Mouse (Mus musculus) heart, postnatal 0 days (tissue): ENCODE results near the gene Ndufb7.

Source experiments
- CTCF ChIP-seq: IDR thresholded peaks from 2 replicates; pipeline ENCODE4 v1.5.1; 2016; ENCODE audit warnings: antibody characterized with exemption, control low read depth, low read depth
- EP300 ChIP-seq: IDR thresholded peaks from 2 replicates; pipeline ENCODE4 v1.6.1; 2016; ENCODE audit warnings: antibody characterized with exemption, low read depth

DNA sequence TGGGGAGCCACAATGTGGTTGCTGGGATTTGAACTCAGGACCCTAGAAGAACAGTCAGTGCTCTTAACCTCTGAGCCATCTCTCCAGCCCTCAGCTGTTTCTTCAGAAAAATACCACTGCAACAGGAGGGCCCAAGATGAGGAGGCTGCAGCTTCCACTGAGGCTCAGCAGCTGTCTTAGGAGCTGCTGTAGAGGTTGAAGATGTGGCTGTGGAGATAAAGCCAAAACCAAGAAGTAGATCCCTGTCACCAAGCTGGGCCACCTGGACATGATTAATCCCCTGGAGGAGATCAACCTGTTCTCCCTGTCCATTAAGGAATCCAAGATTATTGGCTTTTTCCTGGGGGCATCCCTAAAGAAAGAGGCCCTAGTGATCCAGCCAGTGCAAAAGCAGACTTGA, 33.3 kb downstream of the Ndufb7 start:
- TF ChIP-seq CTCF (no peak), EP300 (no peak)
